Mouse (Mus musculus): ENCODE data around the gene 1700001P01Rik. TPM values are rescaled to one million over a fixed set of nuclear protein-coding genes. Genes with fewer than 3 reads are reported as not detected.
A peak's percentile ranks its signal among the peaks of the same experiment; 100 is the strongest.

The 1700001P01Rik gene
- total and polyA plus RNA-seq, 2 experiments from 2014 or later, result not detected

DNA sequence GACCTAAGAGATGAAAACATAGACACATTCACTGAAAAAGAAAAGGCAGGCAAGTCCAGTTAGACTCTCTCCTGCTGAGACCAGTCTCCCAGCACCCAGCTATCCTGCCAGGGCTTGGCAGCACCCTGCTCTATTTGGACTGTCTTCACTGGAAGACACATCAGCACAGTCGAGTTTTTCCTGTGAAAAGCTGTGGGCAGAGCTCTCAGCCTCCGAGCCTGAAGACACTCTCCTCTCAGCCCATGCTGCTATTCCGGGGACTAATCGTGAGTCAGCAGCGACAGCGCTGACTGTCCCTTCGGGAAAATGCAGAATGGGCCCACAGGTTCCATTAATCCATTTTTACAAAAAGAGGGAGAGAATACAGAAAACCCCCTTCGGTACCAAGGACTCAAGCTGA lies 22.4 kb downstream of the 1700001P01Rik start:
- Histone ChIP-seq H3K4me1 (ENCODE audit: control insufficient read depth, insufficient read depth) (no peaks in the 10 kb centered on the region), H3K4me3 (ENCODE audit: low read depth, low read length) (no peak overlapping the region), H3K9me3 (replicated peaks; ENCODE audit: control insufficient read depth, low read length) (no peaks in the 10 kb centered on the region), H3K4me2 (ENCODE audit: low read depth, low read length) (no peak overlapping the region), H3K27ac (ENCODE audit: low read depth) (no peak overlapping the region), H3K9ac (replicated peaks; ENCODE audit: low read depth, low read length) (no peak overlapping the region), H3K27me3 (ENCODE audit: control insufficient read depth, insufficient read depth, low read length) (no peaks in the 10 kb centered on the region), H3K36me3 (replicated peaks; ENCODE audit: control insufficient read depth, insufficient read depth, low read length) (peaks cover 86% of the 10 kb centered on the region)
- ATAC-seq (ENCODE audit: insufficient read depth, low read depth), result no peak
- TF ChIP-seq CTCF (IDR thresholded peaks at IDR 0.05; ENCODE audit: low read depth), result no peak
- no peak for TF ChIP-seq EP300 (IDR thresholded peaks at IDR 0.05; ENCODE audit: low read depth)
- 90% methylated on average over 8 of the region's 8 CpGs for WGBS
- DNase-seq (ENCODE audit: low spot score), result no peak

DNA sequence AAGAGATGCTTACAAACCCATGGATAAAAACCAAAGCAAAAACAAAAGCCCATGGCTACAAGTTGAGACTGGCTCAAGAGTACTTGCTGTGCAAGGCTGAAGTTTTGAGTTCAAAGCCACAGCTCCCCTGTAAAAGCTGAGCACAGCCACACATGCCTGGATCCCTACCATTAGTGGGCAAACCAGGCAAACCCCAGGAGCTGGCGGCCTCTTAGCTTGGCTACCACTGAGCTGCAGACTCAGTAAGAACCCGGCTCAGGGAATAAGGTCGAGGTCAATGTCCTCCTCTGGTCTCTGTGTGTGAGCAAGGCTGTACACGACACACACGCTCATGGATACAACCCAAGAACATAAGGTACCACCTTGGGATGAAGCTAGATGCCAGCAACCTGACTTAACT lies 27.2 kb downstream of the 1700001P01Rik start:
- Histone ChIP-seq H3K9me3 (replicated peaks; ENCODE audit: control insufficient read depth, low read length) (no peaks in the 10 kb centered on the region), H3K36me3 (replicated peaks; ENCODE audit: control insufficient read depth, insufficient read depth, low read length) (peaks cover 69% of the 10 kb centered on the region), H3K27ac (ENCODE audit: low read depth) (no peak overlapping the region), H3K9ac (replicated peaks; ENCODE audit: low read depth, low read length) (no peak overlapping the region), H3K27me3 (ENCODE audit: control insufficient read depth, insufficient read depth, low read length) (no peaks in the 10 kb centered on the region), H3K4me2 (ENCODE audit: low read depth, low read length) (no peak overlapping the region), H3K4me1 (ENCODE audit: control insufficient read depth, insufficient read depth) (peaks cover 5% of the 10 kb centered on the region), H3K4me3 (ENCODE audit: low read depth, low read length) (no peak overlapping the region)
- WGBS, result 78% methylated on average over 5 of the region's 5 CpGs
- TF ChIP-seq CTCF (IDR thresholded peaks at IDR 0.05; ENCODE audit: low read depth) (no peak), EP300 (IDR thresholded peaks at IDR 0.05; ENCODE audit: low read depth) (no peak)
- DNase-seq (ENCODE audit: low spot score) (no peak), ATAC-seq (ENCODE audit: insufficient read depth, low read depth) (no peak)

DNA sequence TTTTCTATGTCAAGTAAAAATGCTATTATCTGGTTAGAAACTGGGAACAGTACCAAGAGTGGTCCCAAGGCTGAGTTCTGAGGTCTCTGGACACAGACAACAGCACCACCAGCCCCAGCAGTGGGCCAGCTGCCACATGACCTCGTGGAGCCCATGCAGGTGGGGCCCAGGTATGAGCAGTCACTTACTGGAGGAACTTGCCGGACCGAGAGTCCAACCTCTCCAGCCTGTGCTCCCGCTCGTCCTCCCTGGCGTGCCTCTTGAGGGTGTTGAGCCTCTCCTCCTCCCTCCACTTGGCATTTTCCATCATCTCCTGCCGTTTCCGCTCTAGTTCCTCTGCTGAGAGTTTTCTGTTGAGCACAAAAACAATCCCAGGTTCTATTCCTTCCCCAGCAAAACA lies 27.9 kb downstream of the 1700001P01Rik start:
- peaks cover 11% of the 10 kb centered on the region for H3K4me1 ChIP-seq (ENCODE audit: control insufficient read depth, insufficient read depth)
- no peak overlapping the region for H3K27ac ChIP-seq (ENCODE audit: low read depth)
- ATAC-seq (ENCODE audit: insufficient read depth, low read depth) (no peak), DNase-seq (ENCODE audit: low spot score) (no peak)
- peaks cover 62% of the 10 kb centered on the region for H3K36me3 ChIP-seq (replicated peaks; ENCODE audit: control insufficient read depth, insufficient read depth, low read length)
- 83% methylated on average over 8 of the region's 8 CpGs for WGBS
- no peaks in the 10 kb centered on the region for H3K9me3 ChIP-seq (replicated peaks; ENCODE audit: control insufficient read depth, low read length)
- no peak overlapping the region for H3K4me2 ChIP-seq (ENCODE audit: low read depth, low read length)
- TF ChIP-seq CTCF (IDR thresholded peaks at IDR 0.05; ENCODE audit: low read depth), result no peak
- no peak for TF ChIP-seq EP300 (IDR thresholded peaks at IDR 0.05; ENCODE audit: low read depth)
- no peak overlapping the region for H3K9ac ChIP-seq (replicated peaks; ENCODE audit: low read depth, low read length)
- no peak overlapping the region for H3K4me3 ChIP-seq (ENCODE audit: low read depth, low read length)
- H3K27me3 ChIP-seq (ENCODE audit: control insufficient read depth, insufficient read depth, low read length), result no peaks in the 10 kb centered on the region

DNA sequence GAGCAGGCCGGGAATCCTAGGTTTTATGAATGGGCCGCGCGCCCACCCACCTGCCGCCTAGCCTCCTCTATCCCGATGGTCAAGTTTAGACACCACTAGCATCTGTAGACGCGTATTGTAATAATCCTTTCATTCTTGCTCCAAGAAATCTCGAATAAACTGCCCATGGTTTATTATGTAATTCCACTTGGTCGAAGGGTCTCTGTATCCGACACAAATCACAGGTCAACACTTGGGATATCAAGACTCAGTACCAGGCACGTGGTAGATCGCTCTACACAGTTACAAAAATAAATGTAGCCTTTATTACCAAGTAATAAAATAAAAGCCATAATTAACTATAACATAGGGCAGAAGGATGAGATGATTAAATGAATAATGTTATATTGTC lies 30.4 kb downstream of the 1700001P01Rik start:
- H3K4me1 ChIP-seq (ENCODE audit: control insufficient read depth, insufficient read depth), result peaks cover 11% of the 10 kb centered on the region
- H3K27ac ChIP-seq (ENCODE audit: low read depth), result no peak overlapping the region
- 7% methylated on average over 13 of the region's 13 CpGs for WGBS
- TF ChIP-seq EP300 (IDR thresholded peaks at IDR 0.05; ENCODE audit: low read depth) (no peak), CTCF (IDR thresholded peaks at IDR 0.05; ENCODE audit: low read depth) (no peak)
- no peaks in the 10 kb centered on the region for H3K9me3 ChIP-seq (replicated peaks; ENCODE audit: control insufficient read depth, low read length)
- no peaks in the 10 kb centered on the region for H3K27me3 ChIP-seq (ENCODE audit: control insufficient read depth, insufficient read depth, low read length)
- DNase-seq (ENCODE audit: low spot score) (no peak), ATAC-seq (ENCODE audit: insufficient read depth, low read depth) (no peak)
- no peak overlapping the region for H3K9ac ChIP-seq (replicated peaks; ENCODE audit: low read depth, low read length)
- H3K4me2 ChIP-seq (ENCODE audit: low read depth, low read length), result peak overlapping the region; percentile 99
- H3K36me3 ChIP-seq (replicated peaks; ENCODE audit: control insufficient read depth, insufficient read depth, low read length), result peaks cover 40% of the 10 kb centered on the region
- peak overlapping the region; percentile 95 for H3K4me3 ChIP-seq (ENCODE audit: low read depth, low read length)

DNA sequence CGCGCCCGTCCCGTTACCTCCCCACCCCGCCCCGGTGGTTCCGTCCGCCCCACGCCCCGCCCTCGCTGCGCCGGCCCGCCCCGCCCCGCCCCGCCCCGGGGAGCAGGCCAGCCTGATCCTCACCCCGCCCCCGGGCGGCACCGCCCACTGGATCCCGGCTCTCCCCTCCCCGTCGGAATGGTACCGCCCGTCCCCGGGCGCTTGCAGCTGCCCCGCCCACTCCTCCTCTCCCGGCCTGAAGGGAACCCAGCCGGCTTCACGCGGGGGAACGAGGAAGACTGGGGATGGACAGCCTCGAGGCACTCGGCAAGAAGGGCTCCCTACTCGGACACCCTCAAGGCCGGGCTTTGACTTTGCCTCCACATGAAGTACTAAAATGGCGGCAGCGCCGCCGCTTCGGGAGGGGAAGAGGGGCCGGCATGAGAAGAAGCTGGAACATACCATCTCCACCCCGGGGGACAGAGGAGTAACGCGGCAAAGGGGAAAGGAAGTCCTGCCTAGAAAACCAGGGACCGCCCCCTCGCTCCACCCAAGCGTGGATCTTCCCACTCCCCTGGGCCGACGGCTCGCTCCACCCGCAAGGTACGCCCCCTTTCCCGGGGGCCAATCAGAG lies 30.9 kb downstream of the 1700001P01Rik start:
- H3K27me3 ChIP-seq (ENCODE audit: control insufficient read depth, insufficient read depth, low read length), result no peaks in the 10 kb centered on the region
- H3K4me1 ChIP-seq (ENCODE audit: control insufficient read depth, insufficient read depth), result peaks cover 11% of the 10 kb centered on the region
- H3K9me3 ChIP-seq (replicated peaks; ENCODE audit: control insufficient read depth, low read length), result no peaks in the 10 kb centered on the region
- DNase-seq (ENCODE audit: low spot score) (peak; percentile 99), ATAC-seq (ENCODE audit: insufficient read depth, low read depth) (peak; percentile 93)
- under 1% methylated on average over 41 of the region's 57 CpGs for WGBS
- peaks cover 35% of the 10 kb centered on the region for H3K36me3 ChIP-seq (replicated peaks; ENCODE audit: control insufficient read depth, insufficient read depth, low read length)
- peak overlapping the region; percentile 95 for H3K4me3 ChIP-seq (ENCODE audit: low read depth, low read length)
- peak overlapping the region; percentile 79 for H3K9ac ChIP-seq (replicated peaks; ENCODE audit: low read depth, low read length)
- peak overlapping the region; percentile 94 for H3K27ac ChIP-seq (ENCODE audit: low read depth)
- 0 out of 2 replicates have a peak, but pooled peaks have one; percentile 69 for TF ChIP-seq EP300 (IDR thresholded peaks at IDR 0.05; ENCODE audit: low read depth)
- no peak for TF ChIP-seq CTCF (IDR thresholded peaks at IDR 0.05; ENCODE audit: low read depth)
- H3K4me2 ChIP-seq (ENCODE audit: low read depth, low read length), result peak overlapping the region; percentile 99

Data from heart, postnatal 0 days (tissue).